Mouse (Mus musculus) heart, postnatal 25 days (tissue): ENCODE results near the gene Slc33a1. TPM values are rescaled to one million over a fixed set of nuclear protein-coding genes. Genes with fewer than 3 reads are reported as not detected.

Source experiments
- DNase-seq: peaks from one replicate; pipeline ENCODE4 v3.0.0; 2022; ENCODE audit warnings: low spot score
- intact Hi-C: fragments of 180-260 bp; cut with DNase I; formaldehyde crosslinking; loops from one replicate; pipeline ENCODE4 v1.15.1; 2025
- total RNA-seq, 2 experiments: library from RNA; stranded (reverse); gene quantifications; 2 replicates each; pipeline ENCODE4 v1.2.3; 2021

Gene Slc33a1
- total RNA-seq, 2 experiments from 2014 or later, result 12.5 to 12.7 TPM

DNA sequence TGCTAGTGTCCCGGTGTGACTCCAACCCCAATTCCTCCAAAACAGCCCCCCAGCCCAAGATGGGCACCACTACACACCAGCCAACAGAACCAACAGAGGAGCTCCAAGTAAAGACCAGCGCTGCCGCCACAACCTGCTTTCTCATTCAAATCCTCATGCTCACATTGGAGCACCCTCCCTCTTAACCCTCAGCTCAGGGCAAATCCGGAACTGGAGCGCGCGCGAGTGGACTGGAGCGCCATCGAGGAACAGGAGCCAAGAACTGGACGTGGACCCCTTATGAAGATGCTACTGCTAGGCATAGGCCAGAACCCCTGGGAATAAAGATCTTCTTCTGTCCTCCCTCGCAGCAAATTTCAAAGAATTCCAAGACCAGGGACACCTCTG, 65.3 kb downstream of the Slc33a1 start, which contains the start of gene Plch1:
Plch1 (minus strand) TSS at position 164 of the 387 bp plus-strand sequence.
- intact Hi-C loops, result no loop called here
- no peak for DNase-seq

DNA sequence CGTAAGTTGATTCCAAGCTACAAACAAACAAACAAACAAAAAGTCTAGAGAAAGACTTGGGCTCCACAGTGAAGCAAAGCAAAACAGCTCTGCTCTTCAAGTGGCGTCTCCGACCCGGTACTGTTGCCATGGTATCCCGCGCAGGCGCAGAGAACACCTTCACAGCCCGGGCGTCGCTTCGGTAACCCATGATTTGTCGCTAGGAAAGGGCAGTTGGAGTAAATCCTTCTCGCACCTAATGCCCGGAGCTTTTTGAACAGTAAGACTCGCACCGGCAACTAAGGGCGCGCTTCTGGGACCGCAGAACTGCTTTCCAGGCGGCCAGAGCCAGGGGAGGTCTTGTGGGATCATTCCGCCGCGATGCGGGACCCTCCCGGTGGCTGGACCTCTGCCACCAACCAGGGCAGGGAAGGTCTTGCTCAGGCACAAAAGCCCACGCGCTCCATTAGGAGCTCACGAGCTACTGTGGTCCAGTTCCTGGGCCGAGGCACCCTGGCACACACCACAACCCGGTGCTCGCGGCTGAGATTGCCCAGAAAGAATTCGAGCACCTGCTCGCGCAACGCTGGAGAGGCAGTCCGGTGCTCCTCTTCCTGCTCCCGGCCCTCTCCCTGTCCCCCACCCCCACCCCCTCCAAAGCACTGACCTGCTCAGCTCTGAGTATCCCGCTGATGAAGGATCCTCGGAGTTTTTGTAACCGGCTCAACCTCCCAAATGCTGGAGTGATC, 65.8 kb downstream of the Slc33a1 start:
- intact Hi-C loops, result no loop called here
- peak; percentile 13 for DNase-seq

DNA sequence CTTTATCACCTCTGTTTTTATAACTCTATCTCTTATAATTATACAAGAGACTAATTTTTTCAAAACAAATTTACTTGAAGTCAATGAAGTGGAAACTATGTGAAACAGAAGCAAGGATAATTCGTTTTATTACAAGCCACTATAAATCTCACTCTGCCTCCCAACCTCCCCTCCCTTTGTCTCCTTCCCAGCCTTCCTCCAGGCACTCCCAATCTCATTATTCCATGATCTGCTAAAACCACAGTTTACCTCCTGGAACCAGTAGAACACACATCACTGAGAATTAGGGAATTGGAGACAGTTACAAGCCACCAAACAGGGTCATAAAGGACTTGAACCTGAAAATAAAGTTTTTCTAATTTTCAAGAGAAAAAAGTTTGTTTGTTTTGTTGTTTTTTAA, 67.4 kb downstream of the Slc33a1 start:
- DNase-seq, result no peak
- intact Hi-C loops, result no loop called here

DNA sequence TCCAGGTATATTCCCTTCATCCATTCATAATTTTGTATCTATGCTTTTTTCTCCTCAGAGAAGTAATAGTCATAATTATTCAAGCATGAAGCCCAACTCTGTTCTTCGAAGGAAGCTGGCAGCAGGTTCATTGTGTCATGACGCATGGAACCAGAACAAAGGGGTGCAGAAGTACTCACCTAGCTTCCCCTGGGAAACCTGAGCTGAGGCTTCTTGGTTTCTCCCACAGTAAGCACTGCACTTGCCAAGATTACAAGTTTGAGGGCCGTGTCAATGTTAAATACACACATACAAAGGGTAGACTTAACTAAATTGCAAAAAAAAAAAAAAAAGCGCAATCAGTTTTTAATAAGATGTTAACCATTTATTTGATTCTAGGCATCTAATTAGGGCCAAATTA, 68.3 kb downstream of the Slc33a1 start:
- DNase-seq, result no peak
- intact Hi-C loops, result no loop called here

DNA sequence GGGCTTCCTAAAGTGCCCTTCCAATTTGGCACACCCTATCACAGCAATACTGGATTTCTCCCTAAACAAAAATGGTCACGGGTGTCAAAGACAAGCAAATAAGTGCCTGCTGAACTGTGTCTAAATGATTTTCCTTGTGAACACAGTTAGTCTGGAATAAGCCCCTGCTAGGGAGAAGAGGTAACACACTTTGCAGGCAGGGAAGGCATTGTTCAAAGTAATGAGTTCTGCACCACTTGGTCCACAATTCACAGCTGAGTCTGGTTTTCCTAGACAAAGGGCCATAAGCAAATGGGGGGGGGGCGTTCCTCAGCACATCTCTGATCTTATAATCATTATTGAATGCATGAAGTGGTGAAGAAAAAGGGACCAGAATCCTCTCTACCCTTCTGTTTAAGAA, 68.8 kb downstream of the Slc33a1 start:
- intact Hi-C loops, result no loop called here
- no peak for DNase-seq

DNA sequence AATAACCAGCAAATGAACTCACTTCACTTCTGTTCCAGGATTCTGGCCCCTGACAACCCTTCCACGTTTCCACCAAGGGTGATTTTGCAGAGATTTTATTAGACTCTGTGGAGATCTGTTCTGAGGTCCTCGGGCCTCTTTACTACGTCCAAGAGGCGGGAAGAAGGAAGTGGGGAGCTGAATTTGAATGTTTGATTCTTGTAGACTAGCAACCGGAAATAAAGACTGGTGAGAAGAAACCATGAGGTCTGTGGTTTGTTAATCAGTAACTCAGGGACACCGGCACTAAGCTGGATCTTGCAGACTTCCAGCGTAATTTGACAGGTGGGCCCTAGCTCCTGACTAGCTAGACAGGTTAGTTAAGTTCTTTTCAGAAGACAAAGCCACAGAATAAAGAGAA, 70.9 kb downstream of the Slc33a1 start:
- intact Hi-C loops, result no loop called here
- no peak for DNase-seq

DNA sequence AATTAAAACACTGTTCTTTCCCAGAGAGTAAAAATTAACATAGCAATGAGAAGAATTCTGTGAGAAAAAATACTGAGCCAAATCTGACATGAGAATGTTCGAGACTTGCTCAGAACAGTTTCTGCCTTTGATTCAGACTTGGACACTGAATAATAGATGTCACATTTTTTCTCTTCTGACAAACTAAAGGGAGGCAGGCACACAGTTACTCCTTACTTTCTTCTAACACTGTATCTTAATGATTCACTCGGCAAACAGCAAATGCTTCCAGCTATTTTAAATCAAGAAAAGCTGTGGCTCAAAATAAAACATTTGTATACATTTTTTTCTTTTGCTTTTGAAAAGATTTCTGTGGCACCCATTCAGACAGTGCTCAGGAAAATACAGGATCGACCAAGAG, 72.4 kb downstream of the Slc33a1 start:
- DNase-seq, result no peak
- intact Hi-C loops, result no loop called here

Other genes with a start within 250 kb of the Slc33a1 start
- not detected for gene Plch1, start 65.3 kb downstream of the Slc33a1 start, total RNA-seq
- 1 to 10 TPM; 8.1 TPM for gene E130311K13Rik, start 35.3 kb downstream of the Slc33a1 start, total RNA-seq
- gene Gmps, start 11.3 kb upstream of the Slc33a1 start, total RNA-seq, result 10 to 100 TPM; 24.0 to 25.5 TPM
- not detected for gene Vmn2r1, start 116.8 kb upstream of the Slc33a1 start, total RNA-seq
- gene Vmn2r2, start 177.2 kb upstream of the Slc33a1 start, total RNA-seq, result not detected